Mouse (Mus musculus) bone marrow, adult 2 months (tissue): ENCODE data around the gene Dtd1.

ENCODE experiments used
- CTCF ChIP-seq: fragments of 200-500 bp; IDR thresholded peaks from 2 replicates; pipeline ENCODE4 v1.5.1; 2011; ENCODE audit warnings: low read length, control low read depth; ENCODE audit not compliant: control insufficient read depth, insufficient read depth
- POLR2A ChIP-seq: fragments of 200-500 bp; IDR thresholded peaks from 2 replicates; pipeline ENCODE4 v1.6.1; 2011; ENCODE audit warnings: low read depth, mild to moderate bottlenecking, control low read depth, low read length, borderline replicate concordance; ENCODE audit not compliant: control insufficient read depth

GRCm38 (mm10) chr2:144694923-144695322 is 95.2 kb downstream of the Dtd1 start:
- no peak for TF ChIP-seq POLR2A
- TF ChIP-seq CTCF, result no peak
